Mouse (Mus musculus): Measurements from ENCODE around the gene Tmem178. TPM values are rescaled to one million over a fixed set of nuclear protein-coding genes. Genes with fewer than 3 reads are reported as not detected.

Tmem178 gene
- total RNA-seq, 4 experiments from 2014 or later: 97.3 to 118 (median 102) TPM

DNA sequence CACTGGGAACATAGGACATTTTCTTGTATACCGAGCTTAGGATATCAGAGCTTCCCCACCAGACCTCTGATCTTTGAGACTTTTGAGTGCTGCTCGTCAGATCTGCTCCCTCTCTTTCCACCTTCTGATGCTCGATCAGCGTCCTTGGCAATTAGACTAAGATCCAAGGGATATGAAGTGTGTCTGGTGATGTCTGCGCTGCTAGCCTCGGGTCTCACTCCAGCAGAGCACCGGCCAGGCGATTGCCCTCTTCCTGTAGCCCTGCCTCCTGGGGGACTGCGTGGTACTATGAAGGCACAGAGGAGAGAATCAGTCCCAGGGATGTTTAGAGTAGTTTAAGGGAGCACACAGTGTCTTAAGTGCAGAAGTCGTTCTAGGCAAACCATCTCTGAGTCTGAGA is 38.5 kb downstream of the Tmem178 start:
- no peak for DNase-seq (ENCODE audit: low spot score in 2 of 2)

DNA sequence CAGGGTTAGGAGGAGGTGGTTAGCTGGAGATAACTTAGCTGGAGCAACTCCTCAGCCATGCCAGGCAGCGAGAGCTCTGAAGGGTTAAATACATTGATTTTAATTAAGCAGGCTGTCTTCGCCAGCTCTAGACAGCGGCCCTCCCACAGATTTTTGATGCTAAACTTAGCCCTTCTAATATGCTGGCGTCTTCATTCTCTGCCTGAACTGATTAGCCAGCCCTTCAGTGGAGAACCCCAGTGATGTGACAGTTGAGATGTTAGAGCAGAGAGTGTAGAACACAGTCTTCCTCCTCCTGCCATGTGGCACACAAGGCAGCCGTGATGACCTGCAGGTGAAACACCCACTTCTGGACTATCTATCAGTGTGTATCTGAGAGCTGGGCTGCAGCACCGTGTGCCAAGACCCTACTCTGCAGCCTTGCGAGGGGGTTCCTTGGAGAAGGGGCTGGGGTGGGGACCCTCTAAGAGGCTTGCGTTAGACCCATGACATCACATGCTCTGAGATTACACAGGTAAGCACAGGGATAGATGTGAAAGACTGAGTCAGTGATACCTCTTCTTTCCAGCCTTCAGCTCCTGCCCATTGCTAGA is 47.2 kb downstream of the Tmem178 start:
- DNase-seq (ENCODE audit: low spot score in 2 of 2): no peak

DNA sequence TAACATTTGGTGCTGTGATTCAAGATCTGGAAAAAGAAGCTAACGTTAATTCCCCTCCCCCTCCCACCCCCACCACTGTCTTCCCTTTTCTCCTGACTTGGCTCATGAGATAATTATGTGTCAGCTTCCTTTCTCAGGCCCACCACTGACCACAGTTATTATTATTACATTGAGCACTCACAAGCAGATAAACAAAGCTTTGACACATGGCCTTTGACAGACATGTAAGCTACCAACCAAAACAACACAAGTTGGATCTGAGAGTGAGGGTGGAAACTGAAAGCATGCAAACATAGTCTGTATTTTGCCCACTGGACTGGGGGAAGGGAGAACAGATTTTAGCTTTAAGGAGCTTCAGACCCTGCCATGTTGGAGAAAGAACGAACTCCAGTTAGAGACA is 52.8 kb downstream of the Tmem178 start:
- DNase-seq (ENCODE audit: low spot score in 2 of 2): no peak

DNA sequence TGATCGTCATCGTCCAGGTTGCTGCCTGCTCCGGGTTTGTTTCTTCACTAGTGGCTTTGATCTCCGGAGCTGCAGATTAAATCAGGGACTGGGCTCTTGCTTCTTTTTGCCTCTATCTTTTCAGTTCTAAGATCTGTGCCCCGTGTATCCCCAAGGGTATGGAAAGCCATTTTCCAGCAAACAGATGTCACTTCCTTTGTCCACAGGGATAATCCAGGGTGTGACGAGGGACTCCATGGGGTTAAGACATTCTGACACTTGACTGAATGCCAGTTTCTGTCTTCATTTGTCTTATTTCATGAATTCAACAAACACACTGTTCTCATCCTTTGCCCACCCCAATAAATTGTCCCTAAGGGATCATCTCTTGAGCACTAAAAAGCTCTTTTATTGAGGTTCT is 54.5 kb downstream of the Tmem178 start:
- DNase-seq (ENCODE audit: low spot score in 2 of 2): no peak

DNA sequence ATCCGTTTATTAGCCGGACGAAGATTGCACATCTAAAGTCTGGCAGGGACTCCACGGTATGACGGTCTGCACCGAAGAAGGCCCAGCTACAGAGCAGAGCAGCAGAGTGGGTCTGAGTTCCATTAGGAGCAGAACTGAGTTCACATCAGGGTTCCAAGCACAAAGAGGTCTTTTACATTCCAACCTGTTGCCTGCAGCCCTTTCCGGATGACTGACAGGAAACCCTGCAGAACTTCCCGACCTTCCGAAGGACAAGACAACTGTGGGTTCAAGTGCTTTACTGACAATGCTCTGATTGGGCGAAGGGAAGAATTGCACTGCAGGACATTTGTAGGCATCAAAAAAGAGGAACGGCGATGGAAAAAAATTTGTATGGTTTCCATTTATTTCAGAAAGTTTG is 56.6 kb downstream of the Tmem178 start:
- no peak for DNase-seq (ENCODE audit: low spot score in 2 of 2)

- no peak for DNase-seq (ENCODE audit: low spot score in 2 of 2)
These were observed 57.2 kb downstream of the Tmem178 start for GRCm38 (mm10) chr17:81001647-81002046.

GRCm38 (mm10) chr17:81002130-81002529 is 57.7 kb downstream of the Tmem178 start:
- DNase-seq (ENCODE audit: low spot score in 2 of 2): no peak

GRCm38 (mm10) chr17:81004454-81004853 is 60.0 kb downstream of the Tmem178 start:
- DNase-seq (ENCODE audit: low spot score in 2 of 2): no peak

GRCm38 (mm10) chr17:81005292-81005691 is 60.9 kb downstream of the Tmem178 start:
- DNase-seq (ENCODE audit: low spot score in 2 of 2): no peak

- no peak for DNase-seq (ENCODE audit: low spot score in 2 of 2)
These were observed 64.7 kb downstream of the Tmem178 start for GRCm38 (mm10) chr17:81009112-81009511.

- DNase-seq (ENCODE audit: low spot score in 2 of 2): no peak
These were observed 65.8 kb downstream of the Tmem178 start for GRCm38 (mm10) chr17:81010199-81010598.

DNA sequence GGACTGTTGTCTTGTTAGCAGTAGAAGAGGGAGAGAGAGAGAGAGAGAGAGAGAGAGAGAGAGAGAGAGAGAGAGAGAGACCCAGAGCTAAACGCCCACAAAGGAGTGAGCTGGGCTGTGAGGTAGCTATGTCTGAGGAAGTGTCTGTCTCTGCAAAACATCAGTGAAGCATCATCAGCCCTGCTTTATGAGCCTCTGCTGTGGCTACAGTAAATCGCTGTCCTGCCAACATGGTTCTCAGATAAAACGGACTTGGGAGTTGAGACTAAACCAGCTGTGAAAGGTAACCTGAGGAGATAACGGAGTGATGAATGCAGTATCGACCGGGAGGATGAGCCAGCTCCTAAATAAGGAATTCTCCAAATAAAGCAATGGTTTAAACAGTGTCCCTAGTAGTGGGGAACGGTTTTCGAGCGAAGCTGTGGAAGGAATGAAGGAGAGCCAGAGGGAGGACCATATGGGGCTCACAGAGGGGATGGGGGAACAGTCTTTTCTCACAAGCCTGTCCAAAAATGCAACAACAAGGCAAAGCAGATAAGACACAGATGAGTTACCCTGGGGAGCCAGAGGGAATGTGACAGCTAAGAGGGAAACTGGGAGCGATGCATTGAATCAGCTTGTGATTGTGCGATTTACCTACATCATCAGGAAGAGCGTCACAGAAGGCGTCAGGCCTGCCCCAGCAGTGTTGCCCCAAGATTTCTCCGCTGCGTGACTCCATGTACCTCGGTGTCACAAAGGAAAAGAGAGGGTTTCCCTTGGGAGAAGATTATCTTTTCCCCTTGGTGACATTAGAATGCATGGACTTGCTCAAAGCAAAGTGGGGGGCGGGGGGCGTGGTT is 66.6 kb downstream of the Tmem178 start:
- DNase-seq (ENCODE audit: low spot score in 2 of 2): peak in 1 of 2 experiments; percentile 29

GRCm38 (mm10) chr17:81015814-81016447 is 71.5 kb downstream of the Tmem178 start:
- DNase-seq (ENCODE audit: low spot score in 2 of 2): no peak

DNA sequence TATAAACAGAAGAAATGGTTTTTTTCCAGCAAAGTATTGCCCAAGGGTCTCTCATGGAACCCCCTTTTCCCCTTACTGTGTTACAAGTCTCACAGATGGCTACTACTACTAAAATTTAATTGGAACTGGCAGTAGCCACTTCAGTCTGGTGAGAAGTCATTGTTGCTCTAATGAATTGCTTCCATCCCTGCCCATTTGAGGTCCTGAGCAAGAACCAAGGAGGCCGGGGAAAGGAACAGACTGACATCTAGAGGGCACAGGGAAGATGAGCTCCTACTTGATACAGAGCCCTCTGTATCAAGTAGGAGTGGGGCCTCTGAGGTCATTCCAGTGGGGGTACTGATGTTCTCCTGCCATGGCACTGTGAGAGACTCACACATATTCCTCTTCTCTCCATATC is 72.7 kb downstream of the Tmem178 start:
- no peak for DNase-seq (ENCODE audit: low spot score in 2 of 2)

GRCm38 (mm10) chr17:81027331-81027730 is 82.9 kb downstream of the Tmem178 start:
- DNase-seq (ENCODE audit: low spot score in 2 of 2): no peak

DNA sequence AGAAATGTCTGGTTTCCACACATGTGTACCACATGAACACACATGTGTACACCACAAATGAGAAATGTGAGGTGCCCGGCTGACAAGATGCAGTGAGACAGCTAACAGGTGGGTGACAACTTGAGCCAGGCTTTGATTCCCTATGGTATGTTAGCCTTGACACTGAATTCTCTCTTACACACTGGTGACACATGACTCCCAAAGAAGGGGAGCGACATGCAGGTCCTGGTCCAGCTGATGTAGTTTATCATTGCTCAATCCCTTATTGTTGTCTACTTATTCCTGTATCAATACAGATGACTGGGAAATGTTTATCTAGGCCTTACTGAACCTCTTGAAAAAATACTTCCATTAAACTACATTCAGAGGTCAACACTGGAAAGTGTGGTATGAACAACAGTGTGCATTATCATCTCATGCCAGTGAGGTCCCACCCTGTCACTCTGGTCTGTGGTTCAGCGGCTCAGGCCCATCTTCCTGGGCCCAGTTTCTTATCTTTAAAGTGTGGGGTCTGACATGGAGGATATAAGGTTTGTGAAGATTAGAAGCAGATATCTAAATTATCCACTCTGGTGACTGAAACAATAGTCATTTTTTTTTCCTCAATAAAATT is 87.5 kb downstream of the Tmem178 start:
- DNase-seq (ENCODE audit: low spot score in 2 of 2): no peak

GRCm38 (mm10) chr17:81032957-81033356 is 88.5 kb downstream of the Tmem178 start:
- DNase-seq (ENCODE audit: low spot score in 2 of 2): no peak

- DNase-seq (ENCODE audit: low spot score in 2 of 2): no peak
These were observed 90.9 kb downstream of the Tmem178 start for GRCm38 (mm10) chr17:81035354-81035753.

GRCm38 (mm10) chr17:81038707-81039408 is 94.4 kb downstream of the Tmem178 start:
- DNase-seq (ENCODE audit: low spot score in 2 of 2): no peak

DNA sequence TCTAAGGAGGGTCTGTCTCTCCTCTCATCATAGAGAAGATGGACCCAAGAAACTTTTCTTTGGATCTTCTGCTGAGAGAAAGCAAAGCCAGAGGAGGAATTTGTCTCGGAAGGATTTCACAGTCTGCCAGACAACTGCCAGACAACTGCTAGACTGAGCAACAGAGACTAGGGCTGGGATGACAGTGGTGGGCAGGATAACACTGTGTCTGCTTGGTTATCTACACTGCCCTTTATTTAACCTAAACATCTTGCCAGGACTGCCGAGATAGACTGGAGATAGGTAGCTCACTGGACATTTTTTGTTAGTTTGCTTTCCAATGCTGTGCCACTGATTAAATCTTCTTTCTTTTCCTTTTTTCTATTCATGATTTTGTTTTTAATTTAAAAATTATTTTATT is 97.2 kb downstream of the Tmem178 start:
- DNase-seq (ENCODE audit: low spot score in 2 of 2): no peak

DNA sequence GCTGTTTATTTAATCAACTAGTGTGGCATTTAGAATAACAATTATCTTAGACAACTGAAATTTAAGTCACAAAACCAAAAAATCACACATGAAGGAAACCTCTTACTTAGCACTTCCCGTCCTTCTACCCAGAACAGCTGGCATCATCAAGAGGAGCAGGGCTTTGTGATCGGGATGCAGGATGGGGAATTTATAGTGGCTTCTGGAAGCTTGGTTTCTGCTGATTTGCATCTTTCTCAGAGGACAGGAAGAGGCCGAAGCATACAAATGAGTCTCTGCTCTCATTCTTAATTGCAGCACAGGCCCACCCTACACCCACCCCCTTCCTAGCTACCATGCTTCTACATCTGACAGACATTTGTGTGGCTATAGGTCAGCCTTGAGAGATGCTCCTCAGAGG is 99.9 kb downstream of the Tmem178 start:
- no peak for DNase-seq (ENCODE audit: low spot score in 2 of 2)

Measured in left cerebral cortex, adult 8-10 months (tissue).